Mouse (Mus musculus): ENCODE data around the gene Cst3.

- TF ChIP-seq MAX (IDR thresholded peaks at IDR 0.05; ENCODE audit: low read depth) (no peak), TCF12 (IDR thresholded peaks at IDR 0.05; ENCODE audit: insufficient read depth, poor library complexity, severe bottlenecking) (no peak), POLR2A (IDR thresholded peaks at IDR 0.05; ENCODE audit: insufficient read length, low read depth) (no peak), POLR2AphosphoS2 (IDR thresholded peaks at IDR 0.05; ENCODE audit: insufficient read length, low read depth) (no peak), E2F4 (IDR thresholded peaks at IDR 0.05; ENCODE audit: insufficient read depth) (no peak), MYOG (IDR thresholded peaks at IDR 0.05; ENCODE audit: control insufficient read depth in 1 of 3, insufficient read depth in 1 of 3, insufficient read length in 2 of 3, low read depth in 2 of 3) (no peak), USF1 (IDR thresholded peaks at IDR 0.05; ENCODE audit: low read depth) (no peak)
These were observed 10.5 kb downstream of the Cst3 start, which contains the start of gene 9230104L09Rik for GRCm38 (mm10) chr2:148864966-148865365.
